Mouse (Mus musculus): ENCODE measurements at regions not wholly inside any gene's neighbourhood (a gene's known extent, or its start where the extent isn't known, plus 50 kb on each side); places are given as distances from the start of the nearest gene placed in this dataset.

GRCm38 (mm10) chr8:126877039-126877365 lies 68.6 kb downstream of the Tomm20 start:
- H3K79me2 ChIP-seq (replicated peaks; ENCODE audit: control insufficient read depth, extremely low read depth, insufficient read depth, poor library complexity, severe bottlenecking) = no peaks in the 10 kb centered on the region
- no peak overlapping the region for H3K9ac ChIP-seq (ENCODE audit: insufficient read depth, low read depth)
- in situ Hi-C loops (cut with MboI; ENCODE audit: low pct_ligation_motif_present, low pct_unique_long_range_greater_than_20kb, low sequenced_read_pairs) (no loop called here), dilution Hi-C loops (cut with MboI; ENCODE audit: extremely low pct_ligation_motif_present, extremely low pct_unique_long_range_greater_than_20kb, low sequenced_read_pairs) (no loop called here)
- no peaks in the 10 kb centered on the region for H3K36me3 ChIP-seq (replicated peaks in 1 of 2; ENCODE audit: control insufficient read depth in 1 of 2, insufficient read depth in 1 of 2, low read length in 1 of 2)
- H3K4me3 ChIP-seq (replicated peaks in 1 of 3; ENCODE audit: low read depth in 2 of 3, low read length in 2 of 3, poor library complexity in 1 of 3) = no peak overlapping the region
- H3K4me1 ChIP-seq (ENCODE audit: control insufficient read depth in 1 of 2, insufficient read depth in 2 of 2) = peaks cover 34 to 73% of the 10 kb centered on the region in 2 experiments
- no peak for DNase-seq (ENCODE audit: extremely low read depth)
- no peak for TF ChIP-seq POLR2A (IDR thresholded peaks at IDR 0.05; ENCODE audit: low read depth, low read length)
- TF ChIP-seq ZC3H11A (IDR thresholded peaks at IDR 0.05; ENCODE audit: low read depth, low read length) = no peak
- no peak for TF ChIP-seq ETS1 (conservative IDR thresholded peaks at IDR 0.05; ENCODE audit: low read depth, low read length)
- no peak for TF ChIP-seq JUND (conservative IDR thresholded peaks at IDR 0.05; ENCODE audit: low read depth, low read length)
- no peak for TF ChIP-seq BHLHE40 (IDR thresholded peaks at IDR 0.05; ENCODE audit: low read depth, low read length)
- TF ChIP-seq CHD1 (IDR thresholded peaks at IDR 0.05; ENCODE audit: low read depth, low read length) = no peak
- no peak for TF ChIP-seq MAX (IDR thresholded peaks at IDR 0.05; ENCODE audit: low read length)
- no peak for TF ChIP-seq ZKSCAN1 (IDR thresholded peaks at IDR 0.05; ENCODE audit: borderline replicate concordance, low read depth, low read length)
- no peak for TF ChIP-seq ZNF384 (IDR thresholded peaks at IDR 0.05; ENCODE audit: low read depth, low read length)
- no peak for TF ChIP-seq EP300 (IDR thresholded peaks at IDR 0.05; ENCODE audit: low read length)
- no peak for TF ChIP-seq POLR2AphosphoS2 (IDR thresholded peaks at IDR 0.05; ENCODE audit: low read depth, low read length)
- TF ChIP-seq RAD21 (IDR thresholded peaks at IDR 0.05; ENCODE audit: low read depth, low read length) = no peak
- H3K27ac ChIP-seq (ENCODE audit: insufficient read depth, low read depth) = no peak overlapping the region
- peaks cover 8% of the 10 kb centered on the region for H3K9me3 ChIP-seq (replicated peaks; ENCODE audit: low read length)
- H3K4me2 ChIP-seq (ENCODE audit: insufficient read depth, low read depth, poor library complexity, severe bottlenecking) = no peak overlapping the region
- no peaks in the 10 kb centered on the region for H3K27me3 ChIP-seq (replicated peaks)

GRCm38 (mm10) chr8:126876300-126877038 lies 69.2 kb downstream of the Tomm20 start:
- Histone ChIP-seq H3K9ac (ENCODE audit: insufficient read depth, low read depth) (no peak overlapping the region), H3K36me3 (replicated peaks in 1 of 2; ENCODE audit: control insufficient read depth in 1 of 2, insufficient read depth in 1 of 2, low read length in 1 of 2) (no peaks in the 10 kb centered on the region), H3K4me2 (ENCODE audit: insufficient read depth, low read depth, poor library complexity, severe bottlenecking) (no peak overlapping the region), H3K27ac (ENCODE audit: insufficient read depth, low read depth) (no peak overlapping the region), H3K9me3 (replicated peaks; ENCODE audit: low read length) (peaks cover 8% of the 10 kb centered on the region), H3K27me3 (replicated peaks) (no peaks in the 10 kb centered on the region), H3K4me1 (ENCODE audit: control insufficient read depth in 1 of 2, insufficient read depth in 2 of 2) (peaks cover 28 to 74% of the 10 kb centered on the region in 2 experiments), H3K4me3 (replicated peaks in 1 of 3; ENCODE audit: low read depth in 2 of 3, low read length in 2 of 3, poor library complexity in 1 of 3) (no peak overlapping the region), H3K79me2 (replicated peaks; ENCODE audit: control insufficient read depth, extremely low read depth, insufficient read depth, poor library complexity, severe bottlenecking) (no peaks in the 10 kb centered on the region)
- TF ChIP-seq ETS1 (conservative IDR thresholded peaks at IDR 0.05; ENCODE audit: low read depth, low read length) (peak; percentile 52), NELFE (IDR thresholded peaks at IDR 0.05; ENCODE audit: low read depth, low read length) (no peak), MXI1 (IDR thresholded peaks at IDR 0.05; ENCODE audit: low read depth, low read length) (no peak), MAFK (IDR thresholded peaks at IDR 0.05; ENCODE audit: insufficient replicate concordance, low read length) (no peak), IRF4 (IDR thresholded peaks at IDR 0.05; ENCODE audit: low read depth, low read length) (no peak), TCF12 (IDR thresholded peaks at IDR 0.05; ENCODE audit: low read depth, low read length) (no peak), ZNF384 (IDR thresholded peaks at IDR 0.05; ENCODE audit: low read depth, low read length) (no peak), JUN (IDR thresholded peaks at IDR 0.05; ENCODE audit: insufficient read depth, low read depth, low read length) (no peak)
- in situ Hi-C loops (cut with MboI; ENCODE audit: low pct_ligation_motif_present, low pct_unique_long_range_greater_than_20kb, low sequenced_read_pairs) (no loop called here), dilution Hi-C loops (cut with MboI; ENCODE audit: extremely low pct_ligation_motif_present, extremely low pct_unique_long_range_greater_than_20kb, low sequenced_read_pairs) (no loop called here)
- DNase-seq (ENCODE audit: extremely low read depth) = no peak
